Mouse (Mus musculus) midbrain, postnatal 0 days (tissue): ENCODE results near the gene Slc23a4. TPM values are rescaled to one million over a fixed set of nuclear protein-coding genes. Genes with fewer than 3 reads are reported as not detected.

Experiments used
- ATAC-seq: fragments of 200-750 bp; cut with Nextera tagmentation; 2 replicates; pipeline ENCODE4 v1.8.0; 2017; ENCODE audit warnings: moderate number of reproducible peaks, mild to moderate bottlenecking, moderate TSS enrichment, moderate library complexity; ENCODE audit not compliant: low FRiP score
- DNase-seq: peaks from one replicate; pipeline ENCODE4 v3.0.0-alpha.2; 2015; ENCODE audit warnings: low spot score
- H3K27ac ChIP-seq: fragments of 300-500 bp; sonication (generic); 2 replicates; pipeline ENCODE4 v1.5.1; 2014; ENCODE audit warnings: low read depth, mild to moderate bottlenecking, low read length, mixed read lengths
- H3K27me3 ChIP-seq: fragments of 300-500 bp; sonication (generic); 2 replicates; pipeline ENCODE4 v1.6.1; 2014; ENCODE audit warnings: low read length, control low read depth, mixed read lengths; ENCODE audit not compliant: insufficient read depth
- H3K36me3 ChIP-seq: fragments of 300-500 bp; sonication (generic); 2 replicates; pipeline ENCODE4 v1.6.1; 2014; ENCODE audit warnings: low read length, control low read depth, mixed read lengths; ENCODE audit not compliant: insufficient read depth
- H3K4me1 ChIP-seq: fragments of 300-500 bp; sonication (generic); 2 replicates; pipeline ENCODE4 v1.6.1; 2014; ENCODE audit warnings: mild to moderate bottlenecking, control low read depth, antibody characterized with exemption, low read length, mixed read lengths; ENCODE audit not compliant: insufficient read depth
- H3K4me2 ChIP-seq: fragments of 300-500 bp; sonication (generic); 2 replicates; pipeline ENCODE4 v1.6.1; 2014; ENCODE audit warnings: low read depth, mild to moderate bottlenecking, low read length, mixed read lengths; ENCODE audit not compliant: poor library complexity, severe bottlenecking
- H3K4me3 ChIP-seq: fragments of 300-500 bp; sonication (generic); 2 replicates; pipeline ENCODE4 v1.5.1; 2014; ENCODE audit warnings: low read depth, mild to moderate bottlenecking, low read length, moderate library complexity
- H3K9ac ChIP-seq: fragments of 300-500 bp; sonication (generic); replicated peaks from 2 replicates; pipeline ENCODE4 v1.6.1; 2014; ENCODE audit warnings: mild to moderate bottlenecking, low read length, moderate library complexity, mixed read lengths; ENCODE audit not compliant: poor library complexity, severe bottlenecking
- H3K9me3 ChIP-seq: fragments of 300-500 bp; sonication (generic); 2 replicates; pipeline ENCODE4 v1.6.1; 2016; ENCODE audit warnings: low read length, control low read depth
- CTCF ChIP-seq: IDR thresholded peaks from 2 replicates; pipeline ENCODE4 v1.5.1; 2016; ENCODE audit warnings: antibody characterized with exemption, mild to moderate bottlenecking
- WGBS: fragments of 180-500 bp; shearing (Covaris S2); extraction: QIAGEN DNeasy Blood & Tissue Kit; methylation state at CpG from one replicate; pipeline ENCODE4 v1.1.7; 2014; 5-methylcytosine and 5-hydroxymethylcytosine counted together
- polyA plus RNA-seq: library from polyadenylated mRNA; unstranded; fragments of >200 nt; fragmentation: Nextera tagmentation; extraction: Ambion mirVana; gene quantifications from 2 replicates; pipeline ENCODE4 v1.2.1, GENCODE M21; 2015
- total RNA-seq: library from RNA; depleted of rRNA; stranded (reverse); fragments of >200 nt; gene quantifications from 2 replicates; pipeline ENCODE4 v1.2.3, GENCODE M21; 2014

The Slc23a4 gene
- total and polyA plus RNA-seq, 2 experiments from 2014 or later = 0.43 to 1.2 TPM

- TF ChIP-seq CTCF = no peak
- H3K9me3 ChIP-seq = no peaks in the 10 kb centered on the region
- 88% methylated on average over 5 of the region's 5 CpGs for WGBS
- H3K9ac ChIP-seq = no peak overlapping the region
- no peak overlapping the region for H3K4me2 ChIP-seq
- ATAC-seq = no peak
- H3K27ac ChIP-seq = no peak overlapping the region
- no peak for DNase-seq
- H3K4me3 ChIP-seq = no peak overlapping the region
- H3K36me3 ChIP-seq = peaks cover 70% of the 10 kb centered on the region
- no peaks in the 10 kb centered on the region for H3K4me1 ChIP-seq
- no peaks in the 10 kb centered on the region for H3K27me3 ChIP-seq
Observed at GRCm38 (mm10) chr6:34903441-34903840, 84.8 kb downstream of the Slc23a4 start.

- Histone ChIP-seq H3K4me1 (no peaks in the 10 kb centered on the region), H3K9ac (no peak overlapping the region), H3K4me2 (no peak overlapping the region), H3K27ac (no peak overlapping the region), H3K27me3 (no peaks in the 10 kb centered on the region), H3K9me3 (no peaks in the 10 kb centered on the region), H3K36me3 (peaks cover 67% of the 10 kb centered on the region), H3K4me3 (no peak overlapping the region)
- 97% methylated on average over 7 of the region's 7 CpGs for WGBS
- TF ChIP-seq CTCF = no peak
- ATAC-seq (no peak), DNase-seq (no peak)
Observed at GRCm38 (mm10) chr6:34902578-34902977, 85.6 kb downstream of the Slc23a4 start.

GRCm38 (mm10) chr6:34901911-34902444, 86.2 kb downstream of the Slc23a4 start:
- H3K9me3 ChIP-seq = no peaks in the 10 kb centered on the region
- peaks cover 62% of the 10 kb centered on the region for H3K36me3 ChIP-seq
- H3K4me1 ChIP-seq = no peaks in the 10 kb centered on the region
- H3K4me3 ChIP-seq = no peak overlapping the region
- DNase-seq (no peak), ATAC-seq (no peak)
- no peaks in the 10 kb centered on the region for H3K27me3 ChIP-seq
- WGBS = 73% methylated on average over 9 of the region's 9 CpGs
- H3K27ac ChIP-seq = no peak overlapping the region
- no peak overlapping the region for H3K4me2 ChIP-seq
- TF ChIP-seq CTCF = no peak
- no peak overlapping the region for H3K9ac ChIP-seq

GRCm38 (mm10) chr6:34900990-34901389, 87.2 kb downstream of the Slc23a4 start:
- H3K4me1 ChIP-seq = no peaks in the 10 kb centered on the region
- no peaks in the 10 kb centered on the region for H3K27me3 ChIP-seq
- DNase-seq (no peak), ATAC-seq (no peak)
- H3K36me3 ChIP-seq = peaks cover 54% of the 10 kb centered on the region
- no peaks in the 10 kb centered on the region for H3K9me3 ChIP-seq
- 75% methylated on average over 2 of the region's 2 CpGs for WGBS
- no peak overlapping the region for H3K27ac ChIP-seq
- no peak overlapping the region for H3K9ac ChIP-seq
- no peak overlapping the region for H3K4me2 ChIP-seq
- no peak overlapping the region for H3K4me3 ChIP-seq
- TF ChIP-seq CTCF = no peak

- TF ChIP-seq CTCF = no peak
- no peak overlapping the region for H3K4me2 ChIP-seq
- H3K27ac ChIP-seq = no peak overlapping the region
- H3K36me3 ChIP-seq = peaks cover 57% of the 10 kb centered on the region
- H3K4me1 ChIP-seq = no peaks in the 10 kb centered on the region
- H3K9ac ChIP-seq = no peak overlapping the region
- 95% methylated on average over 2 of the region's 2 CpGs for WGBS
- DNase-seq = no peak
- no peak overlapping the region for H3K4me3 ChIP-seq
- ATAC-seq = no peak
- H3K27me3 ChIP-seq = no peaks in the 10 kb centered on the region
- H3K9me3 ChIP-seq = no peaks in the 10 kb centered on the region
Observed at GRCm38 (mm10) chr6:34899127-34899526, 89.1 kb downstream of the Slc23a4 start.

GRCm38 (mm10) chr6:34896168-34896780, 91.9 kb downstream of the Slc23a4 start:
- ATAC-seq (no peak), DNase-seq (no peak)
- no peak overlapping the region for H3K4me3 ChIP-seq
- H3K9ac ChIP-seq = 0 out of 2 replicates have a peak overlapping the region, but pooled peaks have one; percentile 19
- no peaks in the 10 kb centered on the region for H3K4me1 ChIP-seq
- H3K9me3 ChIP-seq = no peaks in the 10 kb centered on the region
- TF ChIP-seq CTCF = no peak
- H3K36me3 ChIP-seq = peaks cover 54% of the 10 kb centered on the region
- H3K27ac ChIP-seq = no peak overlapping the region
- no peaks in the 10 kb centered on the region for H3K27me3 ChIP-seq
- no peak overlapping the region for H3K4me2 ChIP-seq
- WGBS = 57% methylated on average over 13 of the region's 16 CpGs
